Mouse (Mus musculus) erythroblast, embryonic 14.5 days (primary cell): Measurements from ENCODE around the gene Tmem74b. TPM values are rescaled to one million over a fixed set of nuclear protein-coding genes. Genes with fewer than 3 reads are reported as not detected.

ENCODE experiments used
- H3K27me3 ChIP-seq: 2 replicates; pipeline ENCODE4 v1.6.1; 2012; ENCODE audit warnings: inconsistent platforms; ENCODE audit not compliant: control insufficient read depth
- H3K36me3 ChIP-seq: 2 replicates; pipeline ENCODE4 v1.6.1; 2012; ENCODE audit warnings: mild to moderate bottlenecking, inconsistent platforms; ENCODE audit not compliant: control insufficient read depth
- H3K4me1 ChIP-seq: 2 replicates; pipeline ENCODE4 v1.6.1; 2012; ENCODE audit warnings: inconsistent platforms; ENCODE audit not compliant: control insufficient read depth
- H3K4me3 ChIP-seq: replicated peaks from 2 replicates; pipeline ENCODE3; 2012; ENCODE audit warnings: moderate library complexity, mild to moderate bottlenecking, inconsistent platforms
- H3K9me3 ChIP-seq: 2 replicates; pipeline ENCODE4 v1.6.1; 2012; ENCODE audit warnings: low read length, inconsistent platforms, mixed read lengths; ENCODE audit not compliant: control insufficient read depth
- GATA1 ChIP-seq: IDR thresholded peaks from 2 replicates; pipeline ENCODE4 v1.6.1; 2012; ENCODE audit warnings: low read length, inconsistent platforms, mixed read lengths
- TAL1 ChIP-seq: IDR thresholded peaks from 3 replicates; pipeline ENCODE4 v1.6.1; 2012; ENCODE audit warnings: low read length, inconsistent platforms, mixed read lengths
- polyA plus RNA-seq: library from polyadenylated mRNA; stranded (reverse); fragments of >175 nt; gene quantifications from 2 replicates; pipeline ENCODE4 v1.2.3, GENCODE M21; 2012

Tmem74b gene
- polyA plus RNA-seq, 1 experiment = not detected

DNA sequence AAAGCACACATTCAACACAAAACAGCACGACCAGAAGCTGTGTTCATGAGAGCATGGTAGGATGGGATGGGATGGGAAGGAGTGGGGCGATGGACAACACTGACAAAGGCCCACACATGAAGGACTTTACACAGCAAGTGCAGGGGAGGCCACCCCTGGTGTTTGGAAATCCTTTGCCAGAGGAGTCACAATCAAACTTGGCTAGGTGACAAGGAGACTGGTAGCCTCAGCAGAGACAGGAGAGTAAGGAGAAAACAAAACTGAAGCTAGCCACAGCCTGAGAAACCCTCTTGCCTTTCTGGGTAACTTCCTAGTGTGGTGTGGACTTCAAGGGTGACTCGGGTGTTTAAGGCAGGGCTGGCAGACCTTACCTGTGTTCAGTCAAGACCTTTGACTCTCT lies 37.3 kb downstream of the Tmem74b start:
- H3K9me3 ChIP-seq = no peaks in the 10 kb centered on the region
- H3K4me1 ChIP-seq = peaks cover 81% of the 10 kb centered on the region
- no peaks in the 10 kb centered on the region for H3K27me3 ChIP-seq
- H3K4me3 ChIP-seq = peak overlapping the region; percentile 79
- TF ChIP-seq TAL1 = no peak
- no peak for TF ChIP-seq GATA1
- H3K36me3 ChIP-seq = peaks cover 58% of the 10 kb centered on the region

DNA sequence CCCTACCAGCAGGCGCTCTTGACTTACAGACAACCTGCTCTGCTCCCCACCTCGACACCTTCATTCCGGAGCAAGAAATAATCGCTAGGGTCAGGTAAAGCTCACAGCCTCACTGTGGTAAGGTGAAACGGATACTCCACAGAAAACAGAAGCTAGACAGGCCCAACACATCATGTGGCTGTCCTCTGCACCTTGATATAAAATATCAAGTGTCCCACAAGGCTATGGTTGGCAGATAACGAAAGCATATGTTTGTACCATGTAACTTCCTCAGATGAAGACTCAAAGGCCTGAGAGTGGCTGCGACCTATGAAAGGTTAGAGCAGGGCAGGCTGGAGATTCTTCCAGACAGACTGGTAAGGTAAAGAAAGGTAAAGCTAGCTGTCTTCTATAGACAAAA lies 37.7 kb downstream of the Tmem74b start:
- Histone ChIP-seq H3K36me3 (peaks cover 54% of the 10 kb centered on the region), H3K27me3 (no peaks in the 10 kb centered on the region), H3K4me1 (peaks cover 86% of the 10 kb centered on the region), H3K9me3 (no peaks in the 10 kb centered on the region), H3K4me3 (peak overlapping the region; percentile 79)
- no peak for TF ChIP-seq GATA1
- no peak for TF ChIP-seq TAL1

DNA sequence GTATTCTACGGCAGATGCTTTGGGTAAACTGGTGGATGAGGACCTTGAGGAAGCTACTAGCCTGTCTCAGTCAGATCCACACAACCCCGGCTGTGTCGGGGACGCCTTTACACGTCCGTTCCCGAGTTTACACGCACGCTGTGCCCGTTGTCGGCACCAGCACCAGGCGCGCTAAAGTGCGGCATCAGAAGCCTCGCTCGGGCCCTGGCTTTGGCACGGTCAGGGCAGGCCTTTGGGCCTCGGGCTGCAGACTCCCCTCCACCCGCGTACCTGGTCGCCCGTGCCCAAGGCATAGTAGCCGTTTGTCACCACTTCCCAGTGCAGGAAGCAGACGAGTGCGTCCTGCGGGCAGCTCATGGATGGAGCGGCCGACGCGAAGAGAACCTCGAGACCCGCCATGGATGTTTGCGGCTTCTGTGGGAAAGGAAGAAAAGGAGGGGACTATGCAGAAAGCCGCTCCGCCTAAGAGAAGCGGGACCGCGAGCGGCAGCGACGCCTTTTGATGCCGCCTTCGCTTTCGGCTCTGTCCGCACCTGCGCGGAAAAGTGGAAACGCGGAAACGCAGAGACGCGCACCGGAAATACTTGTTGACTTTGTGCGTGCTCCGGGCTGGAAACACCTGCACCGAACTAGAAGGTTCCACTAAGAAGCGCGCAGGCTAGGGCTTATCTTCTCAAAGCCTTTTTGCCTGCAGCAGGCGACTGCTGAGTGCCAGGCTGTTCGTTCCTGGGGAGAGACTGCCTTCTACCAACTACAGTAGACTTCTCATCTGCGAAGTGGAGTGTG lies 39.1 kb downstream of the Tmem74b start:
- peaks cover 86% of the 10 kb centered on the region for H3K4me1 ChIP-seq
- H3K36me3 ChIP-seq = peaks cover 39% of the 10 kb centered on the region
- no peaks in the 10 kb centered on the region for H3K9me3 ChIP-seq
- peaks cover under 1% of the 10 kb centered on the region; the same call in 1 of the 2 replicates for H3K27me3 ChIP-seq
- H3K4me3 ChIP-seq = peak overlapping the region; percentile 79
- TF ChIP-seq TAL1 (no peak), GATA1 (0 out of 2 replicates have a peak, but pooled peaks have one; percentile 21)

DNA sequence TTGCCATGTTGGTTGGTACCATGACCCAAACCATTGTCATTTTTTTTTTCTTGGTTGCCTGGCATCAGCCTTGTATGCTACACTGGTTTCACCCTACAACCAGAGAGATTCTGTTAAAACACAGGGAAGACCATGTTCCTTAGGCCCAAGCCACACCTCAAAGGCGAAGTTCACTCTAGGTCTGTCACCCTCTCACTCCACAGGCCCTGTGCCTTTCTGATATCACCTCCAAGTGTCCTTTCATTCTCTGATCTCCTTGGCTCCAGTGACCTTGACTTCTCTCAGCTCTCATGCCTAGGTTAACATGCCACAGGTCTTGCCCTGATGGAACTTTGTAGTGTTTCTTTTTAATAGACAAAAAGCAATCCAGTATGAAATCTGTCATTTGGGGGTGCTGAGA lies 40.3 kb downstream of the Tmem74b start:
- Histone ChIP-seq H3K4me3 (peak overlapping the region; percentile 28), H3K9me3 (no peaks in the 10 kb centered on the region)

DNA sequence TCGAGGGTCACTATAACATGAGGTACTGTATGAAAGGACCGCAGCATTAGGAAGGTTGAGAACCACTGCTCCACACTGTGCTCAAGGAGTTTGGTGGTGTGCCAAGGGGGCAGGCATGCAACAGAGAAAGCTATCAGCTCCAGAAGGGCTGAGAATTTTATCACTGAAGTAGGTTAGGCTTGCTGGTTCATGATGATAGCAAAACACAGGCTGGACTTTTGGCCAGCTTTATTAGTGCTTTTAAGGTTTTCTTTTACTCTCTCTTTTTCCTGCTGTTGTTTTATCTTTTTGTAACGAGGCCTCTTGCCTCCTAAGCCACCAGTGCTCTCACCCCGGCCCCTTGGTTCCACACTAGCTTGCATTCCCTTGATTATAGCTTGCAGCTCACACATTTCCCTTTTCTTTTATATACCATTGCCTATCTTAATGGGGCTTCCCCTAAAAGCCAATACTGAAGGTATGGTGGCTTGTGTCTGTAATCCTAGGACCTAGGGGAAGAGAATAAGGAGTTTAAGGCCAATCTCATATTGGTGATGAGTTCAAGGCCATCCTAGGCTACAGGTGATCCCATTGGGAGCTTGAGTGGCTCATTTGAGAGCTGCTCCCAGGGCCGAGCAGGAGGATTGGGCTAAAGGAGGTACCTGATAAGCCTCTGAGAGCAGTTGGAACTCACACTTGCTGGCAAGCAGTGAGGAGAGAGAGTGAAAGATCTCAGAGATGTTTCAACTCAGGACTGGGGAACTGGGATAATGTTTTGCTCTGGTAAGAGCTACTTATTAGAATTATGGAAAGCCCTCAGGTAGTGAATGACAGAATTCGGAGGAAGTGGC lies 41.3 kb downstream of the Tmem74b start:
- peak overlapping the region; percentile 35 for H3K4me3 ChIP-seq
- TF ChIP-seq GATA1 (no peak), TAL1 (peak; percentile 49; the same call in 2 of the 3 replicates)
- H3K36me3 ChIP-seq = peaks cover 19% of the 10 kb centered on the region
- no peaks in the 10 kb centered on the region for H3K9me3 ChIP-seq
- peaks cover 69% of the 10 kb centered on the region for H3K4me1 ChIP-seq
- H3K27me3 ChIP-seq = peaks cover 14% of the 10 kb centered on the region

More for the DNA sequence above, 40.3 kb downstream of the Tmem74b start:
- Histone ChIP-seq H3K4me1 (peaks cover 75% of the 10 kb centered on the region), H3K27me3 (peaks cover 5% of the 10 kb centered on the region), H3K36me3 (peaks cover 28% of the 10 kb centered on the region)
- no peak for TF ChIP-seq GATA1
- no peak for TF ChIP-seq TAL1

DNA sequence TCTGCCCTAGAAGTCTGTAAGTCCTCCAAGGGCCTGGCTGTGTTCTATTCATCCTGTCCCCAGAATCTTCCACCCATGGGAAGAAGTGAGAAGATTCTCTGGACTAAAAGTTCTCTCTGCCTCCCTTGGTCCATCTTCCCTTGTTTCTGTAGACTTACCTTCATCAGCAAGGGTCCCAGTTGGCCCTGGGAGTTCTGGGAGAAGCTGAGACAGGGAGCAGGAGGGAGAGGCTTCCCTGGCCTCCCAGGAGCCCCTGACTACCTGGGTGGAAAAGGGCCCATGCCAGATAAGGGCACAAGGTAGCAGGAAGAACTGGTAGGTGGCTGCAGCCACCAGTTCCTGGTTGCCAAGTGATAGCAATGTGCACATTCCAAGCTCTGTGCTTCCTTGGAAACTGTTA lies 42.0 kb downstream of the Tmem74b start, which contains the start of gene Psmf1:
Gene Psmf1 (minus strand): TSS at position 342 of the 400 bp plus-strand sequence.
- Histone ChIP-seq H3K36me3 (peaks cover 13% of the 10 kb centered on the region), H3K9me3 (no peaks in the 10 kb centered on the region), H3K4me1 (peaks cover 63% of the 10 kb centered on the region), H3K27me3 (peaks cover 14% of the 10 kb centered on the region), H3K4me3 (peak within 1 kb of the TSS; percentile 35)
- TF ChIP-seq GATA1 = no peak
- TF ChIP-seq TAL1 = no peak

DNA sequence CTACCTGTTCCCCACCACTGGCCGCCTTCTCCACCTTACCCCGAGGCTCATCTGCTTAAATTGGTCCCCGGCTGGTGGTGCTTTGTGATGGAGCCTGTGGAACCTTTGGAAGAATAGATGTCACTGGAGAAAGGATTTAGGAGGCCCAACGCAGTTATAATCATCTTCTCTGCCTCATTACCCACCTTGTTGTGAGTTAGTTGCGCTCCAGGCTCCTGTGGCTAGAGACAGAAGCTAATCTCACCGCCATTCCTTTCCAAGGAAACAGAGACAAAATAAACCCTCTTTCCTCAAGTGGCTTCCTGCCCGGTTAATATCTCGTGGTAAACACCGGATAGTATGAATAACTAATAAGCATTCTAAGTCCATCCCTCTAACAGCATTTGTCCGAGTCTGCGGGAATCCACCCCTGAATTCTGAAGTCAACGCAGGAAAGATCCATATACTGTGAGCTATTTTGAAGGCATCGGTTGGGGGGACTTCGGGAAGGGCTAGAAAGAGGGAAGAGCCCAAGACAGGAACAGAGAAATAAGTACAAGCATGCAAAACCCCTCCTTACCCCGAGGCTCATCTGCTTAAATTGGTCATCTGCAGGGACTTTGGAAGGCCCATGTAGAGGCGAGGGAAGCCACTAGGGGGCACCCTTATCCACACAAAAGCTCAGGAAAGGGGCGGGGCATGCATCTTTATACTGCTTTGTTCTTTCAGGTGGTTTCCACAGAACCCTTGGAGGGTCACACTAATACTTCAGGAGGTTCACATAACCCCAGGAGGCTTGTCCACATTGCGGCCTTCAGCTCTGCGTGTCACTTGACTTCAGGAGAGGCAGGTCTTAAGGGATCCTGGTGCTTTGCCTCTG lies 46.3 kb downstream of the Tmem74b start:
- peaks cover 26% of the 10 kb centered on the region for H3K27me3 ChIP-seq

DNA sequence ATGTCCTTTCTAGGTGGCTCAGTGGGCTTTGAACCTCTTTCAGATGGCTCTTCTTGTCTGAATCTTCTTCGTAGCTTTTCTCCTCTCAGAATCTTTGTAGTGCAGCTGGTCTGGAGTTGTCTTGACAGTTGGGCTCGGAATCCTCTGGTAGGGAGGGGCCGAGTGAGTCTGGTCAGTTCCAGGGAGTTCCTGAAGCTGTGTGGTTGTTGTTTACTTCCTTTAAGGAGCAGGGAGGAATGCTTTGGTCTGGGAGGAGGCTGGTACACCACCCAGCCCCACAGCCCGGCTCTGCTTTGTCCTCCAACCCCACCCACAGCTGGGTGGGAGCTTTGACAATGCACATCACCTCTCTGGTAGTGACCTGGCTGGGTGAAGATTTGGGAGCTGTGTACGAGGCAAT lies 49.5 kb downstream of the Tmem74b start:
- peaks cover 5% of the 10 kb centered on the region for H3K4me1 ChIP-seq
- H3K36me3 ChIP-seq = no peaks in the 10 kb centered on the region
- TF ChIP-seq GATA1 = no peak
- no peak for TF ChIP-seq TAL1
- H3K27me3 ChIP-seq = peaks cover 22% of the 10 kb centered on the region
- H3K9me3 ChIP-seq = no peaks in the 10 kb centered on the region
- no peak overlapping the region for H3K4me3 ChIP-seq

More for the DNA sequence above, 46.3 kb downstream of the Tmem74b start:
- Histone ChIP-seq H3K4me3 (no peak overlapping the region), H3K9me3 (no peaks in the 10 kb centered on the region), H3K4me1 (peaks cover 27% of the 10 kb centered on the region), H3K36me3 (no peaks in the 10 kb centered on the region)
- TF ChIP-seq GATA1 (no peak), TAL1 (no peak)
